Comparison of ENCODE assay signal across 18 mouse cellular contexts in the genomic region with DNA sequence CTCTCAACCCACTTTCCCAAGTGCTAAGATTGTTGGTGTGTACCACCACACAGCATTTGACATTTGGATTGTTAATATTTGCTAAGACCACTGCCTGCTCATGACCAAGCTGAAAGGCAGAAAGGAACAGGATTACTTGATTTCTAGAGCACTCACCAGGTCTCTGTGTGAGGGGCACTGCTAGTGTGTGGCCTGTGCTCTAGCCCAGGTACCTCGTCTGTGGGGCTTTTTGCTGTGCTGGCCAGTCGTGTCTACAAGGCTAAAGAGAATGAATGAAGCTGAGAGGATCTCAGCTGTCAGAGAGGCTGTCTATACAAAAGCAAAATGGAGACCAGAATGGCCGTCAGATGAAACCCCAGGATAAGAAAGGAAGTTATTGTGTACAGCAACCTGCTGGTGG.
DNase-seq lines count a peak whose midpoint lies in the region; ATAC-seq and TF ChIP-seq lines count a peak whose summit lies in the region.
"Had no signal": no experiment of that assay in that cellular context is flagged by ENCODE, and none has a peak within 500 bp of the region (broad histone marks: within the 10 kb centered on the region; RNA-seq: fewer than 3 reads in every experiment).

No protein-coding gene starts in this region.

- H3K9me3 ChIP-seq in lung, embryonic 14.5 days (ENCODE audit: low read depth, low read length) = no peaks in the 10 kb centered on the region
- no peaks in the 10 kb centered on the region for H3K9me3 ChIP-seq in lung, postnatal 0 days (ENCODE audit: low read length)
- no peaks in the 10 kb centered on the region for H3K9me3 ChIP-seq in limb, embryonic 15.5 days
- H3K9me3 ChIP-seq: embryonic facial prominence, embryonic 15.5 days; forebrain, embryonic 15.5 days; heart, embryonic 15.5 days; hindbrain, embryonic 12.5 days; intestine, embryonic 15.5 days; kidney, embryonic 15.5 days; liver, embryonic 13.5 days; midbrain, embryonic 12.5 days had no signal

- no peak for TF ChIP-seq EP300 in lung, postnatal 0 days (IDR thresholded peaks at IDR 0.05)

- peak; percentile 15 for DNase-seq in embryo, embryonic 10 days (ENCODE audit: low spot score)
- no peak for DNase-seq in embryo, embryonic 10.5 days (ENCODE audit: low spot score)
- no peak for DNase-seq in lung, embryonic 14.5 days
- DNase-seq in lung, postnatal 0 days (ENCODE audit: low spot score) = no peak
- DNase-seq in embryo, embryonic 11 days = peak; percentile 7
- no peak for DNase-seq in cerebellum, postnatal 14 days
- DNase-seq in left cerebral cortex, postnatal 25 days (ENCODE audit: low spot score in 2 of 2) = no peak
- DNase-seq: cerebellum, postnatal 36 days; liver, embryonic 13.5 days had no signal

- H3K4me1 ChIP-seq in lung, embryonic 14.5 days (ENCODE audit: insufficient read depth) = peaks cover 36% of the 10 kb centered on the region
- peaks cover 13% of the 10 kb centered on the region; the same call in 1 of the 2 replicates for H3K4me1 ChIP-seq in lung, postnatal 0 days (ENCODE audit: insufficient read depth, low read depth, low read length)
- peaks cover 49% of the 10 kb centered on the region for H3K4me1 ChIP-seq in limb, embryonic 15.5 days

- intact Hi-C loops in left cerebral cortex, postnatal 25 days (cut with DNase I) = no loop called here

- H3K4me2 ChIP-seq in lung, embryonic 14.5 days = no peak overlapping the region
- no peak overlapping the region for H3K4me2 ChIP-seq in lung, postnatal 0 days (replicated peaks; ENCODE audit: low read depth, low read length)
- no peak overlapping the region for H3K4me2 ChIP-seq in limb, embryonic 15.5 days

- H3K27ac ChIP-seq in lung, embryonic 14.5 days (ENCODE audit: low read depth) = peak overlapping the region; percentile 99; the same call in 1 of the 2 replicates
- H3K27ac ChIP-seq in lung, postnatal 0 days (ENCODE audit: low read length) = no peak overlapping the region; the same call in 1 of the 2 replicates
- peak overlapping the region; percentile 85 for H3K27ac ChIP-seq in limb, embryonic 15.5 days
- H3K27ac ChIP-seq: liver, embryonic 13.5 days had no signal

- H3K36me3 ChIP-seq in lung, embryonic 14.5 days (ENCODE audit: insufficient read depth) = no peaks in the 10 kb centered on the region
- H3K36me3 ChIP-seq in lung, postnatal 0 days (ENCODE audit: insufficient read depth, low read length) = no peaks in the 10 kb centered on the region
- H3K36me3 ChIP-seq in limb, embryonic 15.5 days = no peaks in the 10 kb centered on the region
- H3K36me3 ChIP-seq: embryonic facial prominence, embryonic 15.5 days; forebrain, embryonic 15.5 days; heart, embryonic 15.5 days; hindbrain, embryonic 12.5 days; intestine, embryonic 15.5 days; kidney, embryonic 15.5 days; liver, embryonic 13.5 days; midbrain, embryonic 12.5 days had no signal

- H3K4me3 ChIP-seq in lung, embryonic 14.5 days (ENCODE audit: low read depth, low read length) = no peak overlapping the region
- no peak overlapping the region for H3K4me3 ChIP-seq in lung, postnatal 0 days (ENCODE audit: low read depth, low read length)
- H3K4me3 ChIP-seq in limb, embryonic 15.5 days = no peak overlapping the region
- H3K4me3 ChIP-seq: embryonic facial prominence, embryonic 15.5 days; forebrain, embryonic 15.5 days; heart, embryonic 15.5 days; hindbrain, embryonic 12.5 days; intestine, embryonic 15.5 days; kidney, embryonic 15.5 days; liver, embryonic 13.5 days; midbrain, embryonic 12.5 days had no signal

- no peak for ATAC-seq in lung, embryonic 14.5 days (ENCODE audit: insufficient read depth)
- no peak for ATAC-seq in lung, postnatal 0 days
- no peak for ATAC-seq in limb, embryonic 15.5 days (ENCODE audit: insufficient number of reproducible peaks, low FRiP score, low TSS enrichment, low read depth)
- ATAC-seq: CD4-positive, CD25-positive, alpha-beta regulatory T cell, adult 4 months; forebrain, embryonic 15.5 days; intestine, embryonic 15.5 days had no signal

- 53% methylated on average over 3 of the region's 3 CpGs for WGBS in lung, embryonic 14.5 days
- WGBS in lung, postnatal 0 days = 53% methylated on average over 3 of the region's 3 CpGs
- 60% methylated on average over 3 of the region's 3 CpGs for WGBS in limb, embryonic 15.5 days

- TF ChIP-seq CTCF in lung, embryonic 14.5 days (IDR thresholded peaks at IDR 0.05; ENCODE audit: low read depth) = no peak
- no peak for TF ChIP-seq CTCF in lung, postnatal 0 days (IDR thresholded peaks at IDR 0.05)

- no peak overlapping the region for H3K9ac ChIP-seq in lung, embryonic 14.5 days
- no peak overlapping the region for H3K9ac ChIP-seq in lung, postnatal 0 days (replicated peaks; ENCODE audit: low read depth)
- no peak overlapping the region for H3K9ac ChIP-seq in limb, embryonic 15.5 days
- H3K9ac ChIP-seq: embryonic facial prominence, embryonic 15.5 days; forebrain, embryonic 15.5 days; heart, embryonic 15.5 days; hindbrain, embryonic 12.5 days; intestine, embryonic 15.5 days; liver, embryonic 13.5 days; midbrain, embryonic 12.5 days had no signal

- no peaks in the 10 kb centered on the region for H3K27me3 ChIP-seq in lung, embryonic 14.5 days (ENCODE audit: insufficient read depth, low read length)
- H3K27me3 ChIP-seq in lung, postnatal 0 days (replicated peaks; ENCODE audit: insufficient read depth, low read length) = no peaks in the 10 kb centered on the region
- no peaks in the 10 kb centered on the region for H3K27me3 ChIP-seq in limb, embryonic 15.5 days
- H3K27me3 ChIP-seq: embryonic facial prominence, embryonic 15.5 days; forebrain, embryonic 15.5 days; heart, embryonic 15.5 days; intestine, embryonic 15.5 days; kidney, embryonic 15.5 days had no signal

Comparison
In these comparisons a context has a peak if more than half of its experiments do, and no peak if none do; other contexts are left out.
1. DNase-seq: peak in embryo, embryonic 10 days (single experiment) and embryo, embryonic 11 days (single experiment); none in embryo, embryonic 10.5 days (single experiment), lung, embryonic 14.5 days (single experiment), lung, postnatal 0 days (single experiment), cerebellum, postnatal 14 days (0 of 2) and left cerebral cortex, postnatal 25 days (0 of 2).